9 mouse cellular contexts compared by ENCODE assay signal in the genomic region with DNA sequence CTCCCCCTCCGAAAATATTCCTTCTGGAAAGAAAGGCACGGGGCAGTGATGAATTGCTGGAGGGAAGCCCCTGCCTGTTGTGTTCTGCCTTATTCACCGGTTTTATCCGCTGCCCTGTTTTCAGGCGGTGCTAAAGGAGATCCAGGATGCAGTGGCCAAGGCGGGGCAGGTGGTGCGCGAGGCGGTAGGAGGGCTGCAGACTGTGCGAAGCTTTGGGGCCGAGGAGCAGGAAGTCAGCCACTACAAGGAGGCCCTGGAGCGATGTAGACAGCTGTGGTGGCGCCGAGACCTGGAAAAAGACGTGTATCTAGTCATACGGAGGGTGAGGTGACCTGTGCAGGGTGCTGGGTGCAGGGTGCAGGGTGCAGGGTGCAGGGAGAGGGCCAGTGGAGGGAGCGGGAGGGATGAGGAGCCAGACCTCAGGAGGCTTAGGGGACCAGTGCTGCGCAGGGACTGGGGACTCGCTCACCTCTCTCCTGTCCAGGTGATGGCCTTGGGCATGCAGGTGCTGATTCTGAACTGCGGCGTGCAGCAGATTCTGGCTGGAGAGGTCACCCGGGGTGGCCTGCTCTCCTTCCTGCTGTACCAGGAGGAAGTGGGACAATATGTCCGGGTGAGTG. TPM values are rescaled to one million over a fixed set of nuclear protein-coding genes. Genes with fewer than 3 reads are reported as not detected.
A peak's percentile ranks its signal among the peaks of the same experiment; 100 is the strongest.
DNase-seq lines count a peak whose midpoint lies in the region; ATAC-seq and TF ChIP-seq lines count a peak whose summit lies in the region.
"Had no signal": no experiment of that assay in that cellular context is flagged by ENCODE, and none has a peak within 500 bp of the region (broad histone marks: within the 10 kb centered on the region; RNA-seq: fewer than 3 reads in every experiment).

No protein-coding gene starts in this region.

- peaks cover 5% of the 10 kb centered on the region; the same call in 1 of the 2 replicates for H3K36me3 ChIP-seq in heart, postnatal 0 days (replicated peaks; ENCODE audit: control insufficient read depth, insufficient read depth, low read length)
- no peaks in the 10 kb centered on the region for H3K36me3 ChIP-seq in neural tube, embryonic 13.5 days
- H3K36me3 ChIP-seq: stomach, embryonic 15.5 days had no signal

- H3K9ac ChIP-seq in heart, postnatal 0 days (replicated peaks; ENCODE audit: low read depth, low read length): no peak overlapping the region
- H3K9ac ChIP-seq in neural tube, embryonic 13.5 days: 0 out of 2 replicates have a peak overlapping the region, but pooled peaks have one; percentile 31
- H3K9ac ChIP-seq: stomach, embryonic 15.5 days had no signal

- TF ChIP-seq CTCF in heart, postnatal 0 days (IDR thresholded peaks at IDR 0.05; ENCODE audit: low read depth): no peak

- H3K4me3 ChIP-seq in heart, postnatal 0 days (ENCODE audit: low read depth, low read length): no peak overlapping the region; the same call in 1 of the 2 replicates
- H3K4me3 ChIP-seq in neural tube, embryonic 13.5 days: no peak overlapping the region
- H3K4me3 ChIP-seq: heart, adult 2 months; stomach, embryonic 15.5 days had no signal

- 25% methylated on average over 23 of the region's 23 CpGs for WGBS in heart, postnatal 0 days
- 20% methylated on average over 23 of the region's 23 CpGs for WGBS in neural tube, embryonic 13.5 days

- TF ChIP-seq EP300 in heart, postnatal 0 days (IDR thresholded peaks at IDR 0.05; ENCODE audit: low read depth): no peak

- H3K4me2 ChIP-seq in heart, postnatal 0 days (ENCODE audit: low read depth, low read length): peak overlapping the region; percentile 23; the same call in 1 of the 2 replicates
- no peak overlapping the region for H3K4me2 ChIP-seq in neural tube, embryonic 13.5 days
- H3K4me2 ChIP-seq: stomach, embryonic 15.5 days had no signal

- DNase-seq in heart, postnatal 0 days (ENCODE audit: low spot score): no peak
- no peak for DNase-seq in heart, postnatal 10 days
- DNase-seq in testis, postnatal 10 days (ENCODE audit: low spot score): peak; percentile 36
- DNase-seq in testis, postnatal 14 days (ENCODE audit: low spot score): no peak
- DNase-seq in right cerebral cortex, postnatal 4 days: no peak
- DNase-seq in spleen, postnatal 14 days (ENCODE audit: low spot score in 2 of 2): no peak

- peaks cover 25% of the 10 kb centered on the region for H3K27me3 ChIP-seq in heart, postnatal 0 days (ENCODE audit: control insufficient read depth, insufficient read depth, low read length)
- H3K27me3 ChIP-seq in neural tube, embryonic 13.5 days: peaks cover 82% of the 10 kb centered on the region

- H3K4me1 ChIP-seq in heart, postnatal 0 days (ENCODE audit: control insufficient read depth, insufficient read depth): no peaks in the 10 kb centered on the region
- H3K4me1 ChIP-seq in neural tube, embryonic 13.5 days (replicated peaks): no peaks in the 10 kb centered on the region
- H3K4me1 ChIP-seq: stomach, embryonic 15.5 days had no signal

- H3K9me3 ChIP-seq in heart, postnatal 0 days (replicated peaks; ENCODE audit: control insufficient read depth, low read length): 0 out of 2 replicates have a peak, but pooled peaks cover 2% of the 10 kb centered on the region
- H3K9me3 ChIP-seq in neural tube, embryonic 13.5 days: no peaks in the 10 kb centered on the region
- H3K9me3 ChIP-seq: stomach, embryonic 15.5 days had no signal

- no peak for ATAC-seq in heart, postnatal 0 days (ENCODE audit: insufficient read depth, low read depth)
- ATAC-seq in neural tube, embryonic 13.5 days (ENCODE audit: low read depth): no peak

- H3K27ac ChIP-seq in heart, postnatal 0 days (ENCODE audit: low read depth): no peak overlapping the region; the same call in 1 of the 2 replicates
- no peak overlapping the region for H3K27ac ChIP-seq in neural tube, embryonic 13.5 days (replicated peaks)
- H3K27ac ChIP-seq: heart, adult 2 months; stomach, embryonic 15.5 days had no signal

- intact Hi-C loops in heart, postnatal 10 days (cut with DNase I): no loop called here

RNA-seq across cellular contexts. Expression of a gene that starts 8.5 kb away (rescaled TPM):
- total RNA-seq in heart, postnatal 0 days (2014; rRNA removed; ENCODE audit: low replicate concordance): 3.3 and 14.5 TPM in 2 replicates
- polyA plus RNA-seq in heart, postnatal 0 days (2015; fragmentation: Nextera tagmentation; extraction: Ambion mirVana): 7.0 and 7.5 TPM in 2 replicates
- 10 to 100 TPM; 17.6 to 20.3 TPM for total RNA-seq in heart, postnatal 10 days (2021)
- polyA plus RNA-seq in neural tube, embryonic 13.5 days (2015; fragmentation: Nextera tagmentation; extraction: Ambion mirVana): 0.95 and 1.5 TPM in 2 replicates

RNA-seq across cellular contexts. Expression of a gene that starts 14.3 kb away (rescaled TPM):
- 9.7 and 11.0 TPM in 2 replicates for total RNA-seq in heart, postnatal 0 days (2014; rRNA removed; ENCODE audit: low replicate concordance)
- 9.4 and 9.9 TPM in 2 replicates for polyA plus RNA-seq in heart, postnatal 0 days (2015; fragmentation: Nextera tagmentation; extraction: Ambion mirVana)
- total RNA-seq in heart, postnatal 10 days (2021): 10 to 100 TPM; 10.3 to 10.7 TPM
- 2.6 and 3.5 TPM in 2 replicates for polyA plus RNA-seq in neural tube, embryonic 13.5 days (2015; fragmentation: Nextera tagmentation; extraction: Ambion mirVana)

RNA-seq across cellular contexts. Expression of a gene that starts 24.3 kb away (rescaled TPM):
- 2.9 and 6.3 TPM in 2 replicates for total RNA-seq in heart, postnatal 0 days (2014; rRNA removed; ENCODE audit: low replicate concordance)
- polyA plus RNA-seq in heart, postnatal 0 days (2015; fragmentation: Nextera tagmentation; extraction: Ambion mirVana): 2.5 and 3.6 TPM in 2 replicates
- total RNA-seq in heart, postnatal 10 days (2021): 1 to 10 TPM; 3.2 to 4.6 TPM
- 0.98 and 1.2 TPM in 2 replicates for polyA plus RNA-seq in neural tube, embryonic 13.5 days (2015; fragmentation: Nextera tagmentation; extraction: Ambion mirVana)

RNA-seq across cellular contexts. Expression of a gene that starts 24.5 kb away (rescaled TPM):
- total RNA-seq in heart, postnatal 0 days (2014; rRNA removed; ENCODE audit: low replicate concordance): 8.8 and 10.7 TPM in 2 replicates
- polyA plus RNA-seq in heart, postnatal 0 days (2015; fragmentation: Nextera tagmentation; extraction: Ambion mirVana): 2.7 and 3.7 TPM in 2 replicates
- 1 to 10 TPM; 6.7 to 7.0 TPM for total RNA-seq in heart, postnatal 10 days (2021)
- 0.60 and 1.4 TPM in 2 replicates for polyA plus RNA-seq in neural tube, embryonic 13.5 days (2015; fragmentation: Nextera tagmentation; extraction: Ambion mirVana)

RNA-seq across cellular contexts. Expression of a gene that starts 26.8 kb away (rescaled TPM):
- total RNA-seq in heart, postnatal 0 days (2014; rRNA removed; ENCODE audit: low replicate concordance): not detected in 2 replicates
- polyA plus RNA-seq in heart, postnatal 0 days (2015; fragmentation: Nextera tagmentation; extraction: Ambion mirVana): 0.08 and 0.14 TPM in 2 replicates
- total RNA-seq in heart, postnatal 10 days (2021): under 1 TPM; 0.77 to 0.92 TPM
- polyA plus RNA-seq in neural tube, embryonic 13.5 days (2015; fragmentation: Nextera tagmentation; extraction: Ambion mirVana): not detected in 2 replicates
